Mouse (Mus musculus) liver, embryonic 14.5 days (tissue): Measurements from ENCODE around the gene Gse1. TPM values are rescaled to one million over a fixed set of nuclear protein-coding genes. Genes with fewer than 3 reads are reported as not detected.

Source experiments
- ATAC-seq: fragments of 200-750 bp; cut with Nextera tagmentation; 2 replicates; pipeline ENCODE4 v1.8.0; 2017; ENCODE audit warnings: moderate number of reproducible peaks, mild to moderate bottlenecking, moderate library complexity; ENCODE audit not compliant: insufficient read depth
- DNase-seq, 3 experiments: peaks; one replicate each; pipeline ENCODE4 v3.0.0-alpha.2; 2012 to 2013; ENCODE audit warnings: low read depth in 3 of 3, low spot score in 3 of 3
- H3K27ac ChIP-seq: fragments of 300-500 bp; sonication (generic); 2 replicates; pipeline ENCODE4 v1.5.1; 2014; ENCODE audit warnings: moderate library complexity, mild to moderate bottlenecking, control low read depth, inconsistent platforms
- H3K27me3 ChIP-seq: fragments of 300-500 bp; sonication (generic); 2 replicates; pipeline ENCODE4 v1.6.1; 2014; ENCODE audit warnings: mild to moderate bottlenecking, low read length, moderate library complexity; ENCODE audit not compliant: control insufficient read depth, insufficient read depth
- H3K36me3 ChIP-seq: fragments of 300-500 bp; sonication (generic); replicated peaks from 2 replicates; pipeline ENCODE4 v1.6.1; 2014; ENCODE audit warnings: low read depth; ENCODE audit not compliant: control insufficient read depth, insufficient read depth
- H3K4me1 ChIP-seq, 2 experiments: fragments of 200-500 bp in 1 of 2; fragments of 300-500 bp in 1 of 2; sonication (generic) in 1 of 2; replicated peaks; 2 replicates each; pipeline ENCODE4 v1.6.1; 2012 to 2014; ENCODE audit warnings: antibody characterized with exemption in 1 of 2, inconsistent platforms in 1 of 2, low read length in 1 of 2; ENCODE audit not compliant: control insufficient read depth in 2 of 2, insufficient read depth in 2 of 2
- H3K4me2 ChIP-seq: fragments of 300-500 bp; sonication (generic); 2 replicates; pipeline ENCODE4 v1.6.1; 2014; ENCODE audit warnings: low read depth, mild to moderate bottlenecking, control low read depth, moderate library complexity
- H3K4me3 ChIP-seq, 2 experiments: fragments of 200-500 bp in 1 of 2; fragments of 300-500 bp in 1 of 2; sonication (generic) in 1 of 2; 2 replicates each; pipeline ENCODE4 v1.5.1; 2012 to 2014; ENCODE audit warnings: low read depth in 2 of 2, low read length in 2 of 2, mild to moderate bottlenecking in 2 of 2, control low read depth in 1 of 2, inconsistent platforms in 1 of 2, moderate library complexity in 1 of 2; ENCODE audit not compliant: insufficient read depth in 1 of 2
- H3K9ac ChIP-seq: fragments of 300-500 bp; sonication (generic); replicated peaks from 2 replicates; pipeline ENCODE4 v1.6.1; 2014; ENCODE audit warnings: mild to moderate bottlenecking, control low read depth, moderate library complexity
- H3K9me3 ChIP-seq: fragments of 300-500 bp; sonication (generic); 2 replicates; pipeline ENCODE4 v1.6.1; 2016; ENCODE audit warnings: low read length, mixed read lengths; ENCODE audit not compliant: control insufficient read depth
- CTCF ChIP-seq: IDR thresholded peaks from 2 replicates; pipeline ENCODE4 v1.5.1; 2016; ENCODE audit warnings: antibody characterized with exemption, low read depth, control low read depth
- EP300 ChIP-seq: IDR thresholded peaks from 2 replicates; pipeline ENCODE4 v1.6.1; 2016; ENCODE audit warnings: antibody characterized with exemption, low read depth
- WGBS: fragments of 180-500 bp; shearing (Covaris S2); extraction: QIAGEN DNeasy Blood & Tissue Kit; methylation state at CpG from one replicate; pipeline ENCODE4 v1.1.7; 2014; ENCODE audit not compliant: insufficient replicate concordance; 5-methylcytosine and 5-hydroxymethylcytosine counted together
- polyA plus RNA-seq, 2 experiments: library from polyadenylated mRNA; depleted of rRNA in 1 of 2; stranded (reverse) in 1 of 2; unstranded in 1 of 2; fragments of >200 nt; fragmentation: Nextera tagmentation in 1 of 2; extraction: Ambion mirVana in 1 of 2; gene quantifications; 2 replicates each; pipeline versions ENCODE4 v1.2.1 to v1.2.3; 2012 to 2014

The Gse1 gene
- polyA plus RNA-seq, 2 experiments = 11.4 to 14.9 TPM

GRCm38 (mm10) chr8:120290614-120291013 lies 62.4 kb downstream of the Gse1 start:
- Histone ChIP-seq H3K4me3 (no peak overlapping the region), H3K36me3 (no peaks in the 10 kb centered on the region), H3K9me3 (no peaks in the 10 kb centered on the region), H3K4me2 (peak overlapping the region; percentile 97), H3K9ac (peak overlapping the region; percentile 12; the same call in 1 of the 2 replicates), H3K27ac (peak overlapping the region; percentile 98), H3K27me3 (no peaks in the 10 kb centered on the region), H3K4me1 (peaks cover 55 to 64% of the 10 kb centered on the region in 2 experiments)
- TF ChIP-seq EP300 (no peak), CTCF (no peak)
- ATAC-seq (no peak), DNase-seq (no peak)
- WGBS = 75% methylated on average over 15 of the region's 15 CpGs

- Histone ChIP-seq H3K27ac (peak overlapping the region; percentile 98), H3K4me2 (peak overlapping the region; percentile 97), H3K27me3 (no peaks in the 10 kb centered on the region), H3K36me3 (no peaks in the 10 kb centered on the region), H3K9ac (peak overlapping the region; percentile 89), H3K9me3 (no peaks in the 10 kb centered on the region), H3K4me1 (peaks cover 63 to 74% of the 10 kb centered on the region in 2 experiments), H3K4me3 (peak overlapping the region; percentile 71 to 74)
- 87% methylated on average over 9 of the region's 9 CpGs for WGBS
- ATAC-seq = no peak
- DNase-seq = no peak
- TF ChIP-seq CTCF (no peak), EP300 (no peak)
Observed at GRCm38 (mm10) chr8:120291650-120292049, 63.4 kb downstream of the Gse1 start.

- Histone ChIP-seq H3K27me3 (no peaks in the 10 kb centered on the region), H3K4me3 (peak overlapping the region; percentile 71 to 74), H3K9me3 (no peaks in the 10 kb centered on the region), H3K27ac (peak overlapping the region; percentile 98), H3K4me2 (peak overlapping the region; percentile 97), H3K9ac (peak overlapping the region; percentile 89), H3K36me3 (no peaks in the 10 kb centered on the region), H3K4me1 (peaks cover 64 to 77% of the 10 kb centered on the region in 2 experiments)
- no peak for ATAC-seq
- WGBS = 57% methylated on average over 8 of the region's 8 CpGs
- no peak for DNase-seq
- TF ChIP-seq CTCF (no peak), EP300 (no peak)
Observed at GRCm38 (mm10) chr8:120292316-120293107, 64.3 kb downstream of the Gse1 start.

- Histone ChIP-seq H3K4me2 (peak overlapping the region; percentile 97), H3K27ac (peak overlapping the region; percentile 98), H3K27me3 (no peaks in the 10 kb centered on the region), H3K4me1 (peaks cover 57 to 74% of the 10 kb centered on the region in 2 experiments), H3K9ac (peak overlapping the region; percentile 89), H3K36me3 (no peaks in the 10 kb centered on the region), H3K4me3 (peak overlapping the region; percentile 71 to 74), H3K9me3 (no peaks in the 10 kb centered on the region)
- ATAC-seq (peak; percentile 87), DNase-seq (peak; percentile 90 to 92 (median 91))
- TF ChIP-seq EP300 (peak; percentile 92), CTCF (peak; percentile 32; the same call in 1 of the 2 replicates)
- 5% methylated on average over 18 of the region's 18 CpGs for WGBS
Observed at GRCm38 (mm10) chr8:120293421-120294357, 65.4 kb downstream of the Gse1 start.
